Mouse (Mus musculus) midbrain, embryonic 16.5 days (tissue): ENCODE data around the gene Snupn. TPM values are rescaled to one million over a fixed set of nuclear protein-coding genes. Genes with fewer than 3 reads are reported as not detected.

Experiments
- ATAC-seq: fragments of 200-750 bp; cut with Nextera tagmentation; 2 replicates; pipeline ENCODE4 v1.8.0; 2017; ENCODE audit warnings: moderate TSS enrichment
- H3K27ac ChIP-seq: fragments of 300-500 bp; sonication (generic); 2 replicates; pipeline ENCODE4 v1.5.1; 2014; ENCODE audit warnings: mild to moderate bottlenecking, low read length, mixed read lengths
- H3K27me3 ChIP-seq: fragments of 300-500 bp; sonication (generic); 2 replicates; pipeline ENCODE4 v1.6.1; 2014; ENCODE audit warnings: low read depth, low read length, mixed read lengths; ENCODE audit not compliant: control insufficient read depth, insufficient read depth
- H3K36me3 ChIP-seq: fragments of 300-500 bp; sonication (generic); 2 replicates; pipeline ENCODE4 v1.6.1; 2014; ENCODE audit warnings: mild to moderate bottlenecking, low read length, moderate library complexity, mixed read lengths; ENCODE audit not compliant: control insufficient read depth, insufficient read depth
- H3K4me1 ChIP-seq: fragments of 300-500 bp; sonication (generic); 2 replicates; pipeline ENCODE4 v1.6.1; 2014; ENCODE audit warnings: mild to moderate bottlenecking, low read length, mixed read lengths; ENCODE audit not compliant: control insufficient read depth, insufficient read depth
- H3K4me2 ChIP-seq: fragments of 300-500 bp; sonication (generic); 2 replicates; pipeline ENCODE4 v1.6.1; 2014; ENCODE audit warnings: mild to moderate bottlenecking, low read length, mixed read lengths
- H3K4me3 ChIP-seq: fragments of 300-500 bp; sonication (generic); 2 replicates; pipeline ENCODE4 v1.5.1; 2014; ENCODE audit warnings: low read depth, mild to moderate bottlenecking, low read length, moderate library complexity, mixed read lengths
- H3K9ac ChIP-seq: fragments of 300-500 bp; sonication (generic); 2 replicates; pipeline ENCODE4 v1.6.1; 2014; ENCODE audit warnings: low read depth, low read length, mixed read lengths
- H3K9me3 ChIP-seq: fragments of 300-500 bp; sonication (generic); replicated peaks from 2 replicates; pipeline ENCODE4 v1.6.1; 2014; ENCODE audit warnings: mild to moderate bottlenecking, low read length, mixed read lengths; ENCODE audit not compliant: control insufficient read depth, poor library complexity, severe bottlenecking
- WGBS: fragments of 180-500 bp; shearing (Covaris S2); extraction: QIAGEN DNeasy Blood & Tissue Kit; methylation state at CpG from one replicate; pipeline ENCODE4 v1.1.7; 2014; 5-methylcytosine and 5-hydroxymethylcytosine counted together
- polyA plus RNA-seq: library from polyadenylated mRNA; unstranded; fragments of >200 nt; fragmentation: Nextera tagmentation; extraction: Ambion mirVana; gene quantifications from 2 replicates; pipeline ENCODE4 v1.2.1, GENCODE M21; 2015

The Snupn gene
- polyA plus RNA-seq, 1 experiment from 2014 or later: 32.0 TPM

DNA sequence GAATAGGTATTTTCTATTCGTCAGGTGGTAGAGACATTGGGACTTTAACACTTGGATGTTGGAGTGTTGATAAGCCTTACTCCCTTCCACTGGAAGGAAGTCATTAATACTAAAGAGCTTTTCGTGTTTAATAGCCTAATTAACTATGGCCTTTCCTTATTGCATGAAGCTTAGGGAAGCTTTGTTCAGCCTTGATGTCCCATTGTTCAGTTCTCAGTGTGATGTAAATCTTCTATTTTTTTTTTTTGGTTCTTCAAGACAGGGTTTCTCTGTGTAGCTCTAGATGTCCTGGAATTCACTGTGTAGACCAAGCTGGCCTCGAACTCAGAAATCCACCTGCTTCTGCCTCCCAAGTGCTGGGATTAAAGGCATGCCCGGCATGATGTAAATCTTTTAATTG lies 62.2 kb downstream of the Snupn start:
- Histone ChIP-seq H3K27ac (no peak overlapping the region), H3K36me3 (peaks cover 7% of the 10 kb centered on the region), H3K27me3 (no peaks in the 10 kb centered on the region), H3K4me3 (no peak overlapping the region), H3K4me1 (no peaks in the 10 kb centered on the region), H3K9me3 (no peaks in the 10 kb centered on the region), H3K9ac (no peak overlapping the region), H3K4me2 (no peak overlapping the region)
- 93% methylated on average over 4 of the region's 4 CpGs for WGBS
- no peak for ATAC-seq

DNA sequence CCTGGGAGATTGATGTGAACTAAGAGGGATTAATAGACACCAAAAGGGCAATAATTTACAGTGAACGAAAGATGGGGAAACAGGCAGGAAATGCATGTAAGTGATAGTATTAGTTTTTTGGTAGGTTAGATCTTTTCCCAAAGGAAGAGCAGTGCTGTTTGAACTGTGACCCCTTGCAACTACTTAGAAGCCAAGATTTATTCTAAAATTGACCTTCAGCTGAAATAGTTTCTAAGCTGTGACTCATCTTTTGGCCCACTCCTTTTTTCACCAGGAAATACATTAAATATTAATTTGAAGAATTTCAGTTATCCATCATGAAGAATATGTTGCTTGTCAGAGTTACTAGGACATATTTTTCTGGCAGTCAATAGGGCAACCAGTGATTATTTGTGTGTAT lies 63.1 kb downstream of the Snupn start:
- Histone ChIP-seq H3K27me3 (no peaks in the 10 kb centered on the region), H3K36me3 (peaks cover 7% of the 10 kb centered on the region), H3K4me1 (no peaks in the 10 kb centered on the region), H3K9ac (no peak overlapping the region), H3K4me3 (no peak overlapping the region), H3K27ac (no peak overlapping the region), H3K4me2 (no peak overlapping the region), H3K9me3 (no peaks in the 10 kb centered on the region)
- WGBS: 94% methylated on average over 1 of the region's 1 CpGs
- ATAC-seq: no peak

DNA sequence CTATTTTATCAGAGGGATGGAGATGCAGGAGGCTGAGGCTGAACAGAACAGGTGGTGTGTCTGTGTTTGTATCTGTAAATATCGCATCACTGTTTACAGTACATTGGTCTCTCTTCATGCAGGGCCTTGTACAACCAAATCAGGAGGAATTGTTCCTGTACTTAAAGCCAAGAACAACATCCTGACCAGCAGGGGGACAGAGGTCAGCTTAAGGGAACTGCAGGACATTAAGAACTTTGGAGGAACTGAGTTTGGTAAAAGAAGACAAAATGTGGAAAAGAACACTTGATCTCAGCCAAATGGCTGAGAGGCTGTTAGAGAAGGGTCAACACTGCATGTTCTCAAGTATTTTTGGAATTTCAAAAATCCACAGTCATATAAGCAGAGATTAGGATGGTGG lies 64.1 kb downstream of the Snupn start:
- Histone ChIP-seq H3K36me3 (peaks cover 7% of the 10 kb centered on the region), H3K9ac (no peak overlapping the region), H3K4me2 (no peak overlapping the region), H3K9me3 (no peaks in the 10 kb centered on the region), H3K4me3 (no peak overlapping the region), H3K4me1 (no peaks in the 10 kb centered on the region), H3K27ac (no peak overlapping the region), H3K27me3 (no peaks in the 10 kb centered on the region)
- no peak for ATAC-seq
- WGBS: 86% methylated on average over 1 of the region's 1 CpGs

DNA sequence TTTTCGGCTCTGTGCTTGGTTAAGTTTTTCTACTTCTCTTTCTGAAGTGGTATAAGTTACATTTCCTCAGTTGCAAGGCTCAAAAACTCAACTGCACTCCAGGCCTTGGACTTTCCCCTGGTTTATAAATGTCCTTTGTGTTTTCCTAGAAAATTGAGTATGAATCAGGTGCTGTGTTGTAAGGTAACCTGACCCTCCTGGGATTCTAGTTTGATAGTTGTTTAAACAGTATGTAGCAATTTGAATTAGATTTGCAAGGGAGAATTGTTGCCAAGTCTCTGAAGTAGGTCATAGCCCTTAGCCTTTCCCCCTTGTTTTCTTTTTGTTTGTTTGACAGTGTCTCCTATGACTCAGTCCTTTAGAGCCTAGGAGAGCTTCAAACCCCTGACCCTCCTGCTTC lies 67.0 kb downstream of the Snupn start:
- H3K4me3 ChIP-seq: no peak overlapping the region
- H3K4me2 ChIP-seq: no peak overlapping the region
- 89% methylated on average over 1 of the region's 1 CpGs for whole genome bisulfite sequencing
- H3K9me3 ChIP-seq: no peaks in the 10 kb centered on the region
- no peak for ATAC-seq
- no peaks in the 10 kb centered on the region for H3K27me3 ChIP-seq
- no peak overlapping the region for H3K9ac ChIP-seq
- peaks cover 13% of the 10 kb centered on the region for H3K36me3 ChIP-seq
- H3K4me1 ChIP-seq: no peaks in the 10 kb centered on the region
- no peak overlapping the region for H3K27ac ChIP-seq

DNA sequence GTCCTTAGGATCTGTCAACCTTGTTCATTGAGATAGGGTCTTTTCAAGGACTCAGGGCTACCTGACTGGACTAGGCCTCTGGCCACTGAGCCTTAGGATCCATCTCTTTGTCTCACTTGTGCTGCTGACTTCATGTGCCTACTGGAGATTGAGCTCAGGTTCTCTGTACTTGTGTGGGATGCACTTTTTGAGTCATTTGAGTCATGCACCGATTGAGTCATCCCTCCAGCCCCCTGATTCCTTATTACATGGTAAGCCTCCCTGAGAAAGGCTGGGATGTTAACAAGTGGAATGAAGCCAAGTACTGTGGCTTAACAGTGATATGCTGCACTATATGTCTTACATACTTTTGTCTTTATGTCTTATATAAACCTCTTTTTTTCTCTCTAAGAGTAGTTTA lies 81.1 kb downstream of the Snupn start:
- 90% methylated on average over 1 of the region's 1 CpGs for WGBS
- Histone ChIP-seq H3K4me1 (no peaks in the 10 kb centered on the region), H3K27me3 (no peaks in the 10 kb centered on the region), H3K36me3 (peaks cover 34% of the 10 kb centered on the region), H3K9ac (no peak overlapping the region), H3K4me2 (no peak overlapping the region), H3K9me3 (no peaks in the 10 kb centered on the region), H3K27ac (no peak overlapping the region), H3K4me3 (no peak overlapping the region)
- no peak for ATAC-seq

Other genes starting within 250 kb of the Snupn start
- gene Lingo1, start 154.4 kb upstream of the Snupn start, polyA plus RNA-seq: 71.0 and 83.0 TPM in 2 replicates
- not detected in 2 replicates for gene Odf3l1, start 86.2 kb upstream of the Snupn start, polyA plus RNA-seq
- 7.3 and 7.8 TPM in 2 replicates for gene Cspg4, start 85.8 kb upstream of the Snupn start, polyA plus RNA-seq
- gene Snx33, start 22.5 kb upstream of the Snupn start, polyA plus RNA-seq: 2.2 and 2.7 TPM in 2 replicates
- 66.9 and 72.9 TPM in 2 replicates for gene Imp3, start 13.4 kb upstream of the Snupn start, polyA plus RNA-seq
- 24.4 and 25.8 TPM in 2 replicates for gene Ptpn9, start 44.0 kb downstream of the Snupn start, polyA plus RNA-seq
- gene Sin3a, start 121.2 kb downstream of the Snupn start, polyA plus RNA-seq: 21.8 and 22.1 TPM in 2 replicates
- gene Man2c1, start 179.8 kb downstream of the Snupn start, polyA plus RNA-seq: 94.0 TPM in 2 replicates
- 8.2 and 8.6 TPM in 2 replicates for gene Neil1, start 197.4 kb downstream of the Snupn start, polyA plus RNA-seq
- gene Commd4, start 207.5 kb downstream of the Snupn start, polyA plus RNA-seq: 191 and 202 TPM in 2 replicates